Mouse (Mus musculus): Measurements from ENCODE around the gene Neto2. TPM values are rescaled to one million over a fixed set of nuclear protein-coding genes. Genes with fewer than 3 reads are reported as not detected.
"Not testable (repeated sequence)": the region's sequence is repeated elsewhere in the genome, so short reads cannot be mapped to it uniquely, and the experiment has no call there.

Gene Neto2
- polyA plus RNA-seq, 1 experiment from 2014 or later, result 41.1 TPM

DNA sequence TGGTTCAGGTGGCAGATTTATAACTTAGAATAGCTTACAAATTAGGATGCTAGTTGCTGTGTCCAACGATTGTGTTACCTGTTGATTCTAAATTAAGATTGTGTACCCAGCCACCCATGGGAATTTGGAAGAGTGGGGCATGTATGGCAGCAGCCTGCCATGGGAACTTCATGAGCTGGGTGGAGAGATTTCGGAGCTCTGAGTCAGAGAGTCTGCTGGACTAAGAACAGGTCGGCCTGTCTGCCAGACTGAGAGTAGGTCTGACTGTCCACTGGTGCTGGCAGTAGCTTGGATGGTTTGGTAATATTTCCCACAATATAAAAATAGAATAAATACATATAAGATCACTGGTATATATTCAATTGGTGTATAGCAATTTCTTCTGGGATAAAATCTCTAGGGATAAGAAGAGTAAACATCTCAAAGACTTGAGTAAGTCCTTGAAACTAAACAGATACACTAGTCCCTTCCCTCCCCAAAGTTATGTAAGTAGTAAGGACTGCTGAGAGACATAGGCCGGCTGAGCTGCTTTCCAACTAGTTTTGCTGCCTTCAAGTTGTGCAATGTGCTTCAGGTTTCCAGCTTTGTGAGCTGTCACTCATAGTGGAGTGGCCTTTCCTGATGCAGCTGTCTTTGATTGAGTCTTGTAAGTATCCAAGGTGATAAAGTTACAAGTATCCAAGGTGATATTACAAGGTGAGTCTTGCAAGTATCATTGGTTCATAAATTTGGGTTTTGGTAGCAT, 55.6 kb downstream of the Neto2 start:
- 90% methylated on average over 4 of the region's 4 CpGs for WGBS
- H3K9me3 ChIP-seq, result no peaks in the 10 kb centered on the region
- H3K27ac ChIP-seq, result no peak overlapping the region
- no peak overlapping the region for H3K4me3 ChIP-seq (replicated peaks)
- no peak overlapping the region for H3K9ac ChIP-seq
- no peaks in the 10 kb centered on the region for H3K27me3 ChIP-seq
- H3K36me3 ChIP-seq (replicated peaks), result peaks cover 42% of the 10 kb centered on the region
- no peaks in the 10 kb centered on the region for H3K4me1 ChIP-seq
- no peak overlapping the region for H3K4me2 ChIP-seq
- no peak for ATAC-seq (ENCODE audit: low FRiP score)

- H3K4me2 ChIP-seq, result no peak overlapping the region
- no peak overlapping the region for H3K9ac ChIP-seq
- no peak for ATAC-seq (ENCODE audit: low FRiP score)
- no peak overlapping the region for H3K27ac ChIP-seq
- H3K4me3 ChIP-seq (replicated peaks), result no peak overlapping the region
- H3K4me1 ChIP-seq, result no peaks in the 10 kb centered on the region
- 94% methylated on average over 6 of the region's 6 CpGs for WGBS
- H3K27me3 ChIP-seq, result no peaks in the 10 kb centered on the region
- 0 out of 2 replicates have a peak, but pooled peaks cover 2% of the 10 kb centered on the region for H3K9me3 ChIP-seq
- peaks cover 13% of the 10 kb centered on the region for H3K36me3 ChIP-seq (replicated peaks)
Measured at GRCm38 (mm10) chr8:85624450-85624849, 76.3 kb downstream of the Neto2 start.

- Histone ChIP-seq H3K9me3 (no peaks in the 10 kb centered on the region), H3K4me3 (replicated peaks) (no peak overlapping the region), H3K9ac (no peak overlapping the region), H3K27me3 (no peaks in the 10 kb centered on the region), H3K4me2 (no peak overlapping the region), H3K27ac (no peak overlapping the region), H3K4me1 (no peaks in the 10 kb centered on the region), H3K36me3 (replicated peaks) (peaks cover 4% of the 10 kb centered on the region; the same call in 1 of the 2 replicates)
- no peak for ATAC-seq (ENCODE audit: low FRiP score)
- 93% methylated on average over 5 of the region's 5 CpGs for WGBS
Measured at GRCm38 (mm10) chr8:85623246-85623645, 77.5 kb downstream of the Neto2 start.

DNA sequence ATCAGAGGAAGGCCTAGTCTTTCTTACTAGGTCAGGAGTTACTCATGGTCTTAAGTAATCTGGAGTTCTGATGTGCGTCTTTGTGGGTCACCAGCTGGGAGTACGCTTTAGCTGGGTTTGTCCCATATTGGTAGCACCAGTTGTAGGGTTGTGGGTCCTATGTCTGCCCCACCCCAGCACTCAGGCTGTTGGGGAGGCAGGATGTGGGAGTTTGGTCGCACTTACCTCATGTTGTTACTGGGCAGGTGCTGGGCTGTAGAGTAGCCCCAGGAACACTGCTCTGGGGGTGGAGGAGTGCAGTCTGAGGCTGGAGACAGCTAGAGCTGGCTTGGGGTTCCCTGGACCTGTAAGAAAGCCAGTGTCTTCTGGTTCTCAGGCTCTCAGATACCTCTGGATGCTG, 81.9 kb downstream of the Neto2 start:
- 81% methylated on average over 3 of the region's 3 CpGs for WGBS

DNA sequence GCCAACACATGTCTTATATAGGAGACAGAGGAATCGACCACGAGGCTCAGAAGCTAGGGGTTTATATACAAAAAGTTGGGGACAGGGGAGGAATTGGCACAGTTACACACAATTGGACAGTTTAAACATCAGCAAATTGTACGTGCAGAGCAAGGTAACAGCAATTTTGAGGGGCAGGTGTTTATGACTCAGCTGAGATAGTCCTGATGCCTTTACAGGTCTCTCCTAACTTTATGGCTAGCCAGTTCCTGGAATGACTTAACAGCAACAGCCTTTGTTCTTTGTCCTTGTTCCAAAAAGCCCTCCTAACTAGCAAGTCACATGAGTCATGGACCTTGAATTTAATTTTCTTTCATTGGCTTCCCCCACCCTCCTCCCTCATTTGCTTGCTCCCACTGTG, 83.6 kb downstream of the Neto2 start:
- not testable (repeated sequence) for ATAC-seq (ENCODE audit: low FRiP score); H3K4me3 ChIP-seq (replicated peaks); H3K9me3 ChIP-seq; H3K27me3 ChIP-seq; H3K4me1 ChIP-seq; H3K4me2 ChIP-seq; H3K36me3 ChIP-seq (replicated peaks); H3K9ac ChIP-seq; H3K27ac ChIP-seq
- WGBS, result 100% methylated on average over 3 of the region's 3 CpGs

More for the DNA sequence above, 81.9 kb downstream of the Neto2 start:
- Histone ChIP-seq H3K27ac (no peak overlapping the region), H3K4me2 (no peak overlapping the region), H3K4me1 (no peaks in the 10 kb centered on the region), H3K36me3 (replicated peaks) (peaks cover 4% of the 10 kb centered on the region), H3K27me3 (no peaks in the 10 kb centered on the region), H3K4me3 (replicated peaks) (no peak overlapping the region), H3K9ac (no peak overlapping the region), H3K9me3 (no peaks in the 10 kb centered on the region)
- ATAC-seq (ENCODE audit: low FRiP score), result no peak

DNA sequence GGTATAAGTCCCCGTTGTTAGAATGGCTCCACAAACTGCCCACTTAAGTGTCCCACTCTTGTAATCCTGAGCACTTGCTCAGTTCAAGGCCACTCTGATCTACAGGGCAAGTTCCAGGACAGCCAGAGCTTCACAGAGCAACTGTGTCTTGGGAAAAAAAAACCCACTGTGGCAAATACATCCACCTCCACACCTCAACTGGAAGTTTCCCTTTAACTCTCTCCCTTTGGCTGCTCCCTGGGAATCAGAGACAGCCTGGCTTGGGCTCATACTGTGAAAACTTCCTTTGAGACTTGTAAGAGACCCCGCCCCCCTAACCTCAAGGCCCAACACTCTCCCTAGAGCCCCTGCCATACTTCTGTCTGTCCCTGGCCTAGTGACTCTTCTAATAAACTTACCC, 91.9 kb downstream of the Neto2 start:
- no peak overlapping the region for H3K4me3 ChIP-seq (replicated peaks)
- WGBS, result 87% methylated on average over 2 of the region's 2 CpGs
- no peak overlapping the region for H3K27ac ChIP-seq
- no peaks in the 10 kb centered on the region for H3K36me3 ChIP-seq (replicated peaks)
- no peaks in the 10 kb centered on the region for H3K4me1 ChIP-seq
- no peaks in the 10 kb centered on the region for H3K27me3 ChIP-seq
- no peak overlapping the region for H3K9ac ChIP-seq
- ATAC-seq (ENCODE audit: low FRiP score), result no peak
- H3K9me3 ChIP-seq, result no peaks in the 10 kb centered on the region
- H3K4me2 ChIP-seq, result no peak overlapping the region

GRCm38 (mm10) chr8:85607804-85608203, 92.9 kb downstream of the Neto2 start:
- Histone ChIP-seq H3K9ac (no peak overlapping the region), H3K27me3 (no peaks in the 10 kb centered on the region), H3K27ac (no peak overlapping the region), H3K4me2 (no peak overlapping the region), H3K4me3 (replicated peaks) (no peak overlapping the region), H3K36me3 (replicated peaks) (no peaks in the 10 kb centered on the region), H3K4me1 (no peaks in the 10 kb centered on the region), H3K9me3 (no peaks in the 10 kb centered on the region)
- no peak for ATAC-seq (ENCODE audit: low FRiP score)

DNA sequence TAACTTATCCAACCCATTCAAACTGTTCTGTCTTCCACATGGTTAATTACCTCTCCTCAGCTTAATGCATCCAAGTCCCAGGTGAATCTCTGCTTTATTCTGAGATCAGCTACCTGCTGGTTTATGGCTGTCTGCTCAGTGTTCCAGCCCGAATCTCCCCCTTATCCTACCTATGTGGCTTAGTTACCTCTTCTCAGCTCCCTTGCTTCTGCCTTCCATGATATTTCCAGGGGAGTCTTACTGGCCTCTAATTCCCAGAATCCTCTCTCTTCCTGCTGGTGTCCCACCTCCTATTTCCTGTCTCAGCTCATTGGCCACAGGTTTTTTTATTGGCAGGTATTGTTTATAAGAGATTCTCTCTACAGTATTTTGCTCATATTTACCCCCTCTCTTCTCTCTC, 93.8 kb downstream of the Neto2 start:
- Histone ChIP-seq H3K4me1 (no peaks in the 10 kb centered on the region), H3K36me3 (replicated peaks) (no peaks in the 10 kb centered on the region), H3K4me2 (no peak overlapping the region), H3K27me3 (no peaks in the 10 kb centered on the region), H3K9me3 (no peaks in the 10 kb centered on the region), H3K9ac (no peak overlapping the region), H3K27ac (no peak overlapping the region), H3K4me3 (replicated peaks) (no peak overlapping the region)
- 87% methylated on average over 1 of the region's 1 CpGs for WGBS
- ATAC-seq (ENCODE audit: low FRiP score), result no peak

DNA sequence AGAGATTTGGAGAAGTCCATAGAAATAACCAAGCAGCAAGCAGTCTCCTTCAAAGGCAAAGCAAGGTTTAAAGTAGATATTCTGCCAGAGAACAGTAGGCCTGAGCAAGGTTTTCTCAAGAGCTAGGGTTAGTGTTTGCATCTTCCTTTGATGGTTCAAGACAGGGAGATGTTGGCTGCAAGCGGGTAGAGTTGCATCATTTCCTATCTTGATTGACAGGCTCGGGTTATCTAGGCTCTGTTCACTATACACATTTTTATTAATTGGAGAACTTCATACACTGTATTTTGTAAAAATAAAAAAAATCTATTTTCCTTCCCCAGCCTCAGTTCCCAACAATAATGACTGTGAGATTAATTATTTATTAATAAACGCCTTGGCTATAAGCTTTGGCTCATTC, 94.2 kb downstream of the Neto2 start:
- WGBS, result 95% methylated on average over 3 of the region's 3 CpGs
- H3K9ac ChIP-seq, result no peak overlapping the region
- no peaks in the 10 kb centered on the region for H3K9me3 ChIP-seq
- H3K36me3 ChIP-seq (replicated peaks), result no peaks in the 10 kb centered on the region
- ATAC-seq (ENCODE audit: low FRiP score), result no peak
- H3K27me3 ChIP-seq, result no peaks in the 10 kb centered on the region
- no peaks in the 10 kb centered on the region for H3K4me1 ChIP-seq
- H3K4me2 ChIP-seq, result no peak overlapping the region
- no peak overlapping the region for H3K27ac ChIP-seq
- H3K4me3 ChIP-seq (replicated peaks), result no peak overlapping the region

DNA sequence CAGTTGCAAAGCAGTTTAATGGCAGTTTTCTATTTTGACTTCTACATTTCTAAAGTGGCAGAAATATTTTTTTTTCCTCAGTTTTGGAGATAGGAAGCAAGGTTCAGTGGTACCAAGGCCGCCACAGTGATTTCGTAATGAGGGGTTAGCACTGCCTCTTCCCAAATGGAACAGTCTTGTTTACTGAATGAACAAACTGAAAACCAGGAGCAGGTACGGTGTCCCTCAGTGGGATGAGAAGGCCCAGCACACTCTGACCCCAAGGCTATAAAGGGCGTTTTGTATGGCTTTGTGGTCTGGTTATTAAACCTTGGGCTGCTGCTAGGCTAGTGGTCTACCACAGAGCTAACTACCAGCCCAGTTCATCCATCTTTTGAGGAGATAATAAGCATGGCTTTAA, 96.5 kb downstream of the Neto2 start:
- no peak overlapping the region for H3K4me3 ChIP-seq (replicated peaks)
- H3K9me3 ChIP-seq, result no peaks in the 10 kb centered on the region
- no peaks in the 10 kb centered on the region for H3K4me1 ChIP-seq
- H3K27ac ChIP-seq, result no peak overlapping the region
- no peak for ATAC-seq (ENCODE audit: low FRiP score)
- H3K27me3 ChIP-seq, result no peaks in the 10 kb centered on the region
- no peak overlapping the region for H3K9ac ChIP-seq
- 88% methylated on average over 4 of the region's 4 CpGs for WGBS
- no peak overlapping the region for H3K4me2 ChIP-seq
- H3K36me3 ChIP-seq (replicated peaks), result no peaks in the 10 kb centered on the region

- no peak overlapping the region for H3K9ac ChIP-seq
- 0 out of 2 replicates have a peak, but pooled peaks have one; percentile 51 for ATAC-seq (ENCODE audit: low FRiP score)
Measured at GRCm38 (mm10) chr8:85603203-85603895, 97.4 kb downstream of the Neto2 start.

GRCm38 (mm10) chr8:85602737-85603136, 98.0 kb downstream of the Neto2 start:
- Histone ChIP-seq H3K4me3 (replicated peaks) (no peak overlapping the region), H3K4me1 (no peaks in the 10 kb centered on the region), H3K9me3 (no peaks in the 10 kb centered on the region), H3K36me3 (replicated peaks) (no peaks in the 10 kb centered on the region), H3K27ac (no peak overlapping the region), H3K4me2 (no peak overlapping the region), H3K9ac (no peak overlapping the region), H3K27me3 (no peaks in the 10 kb centered on the region)
- no peak for ATAC-seq (ENCODE audit: low FRiP score)
- 78% methylated on average over 4 of the region's 4 CpGs for WGBS

More at GRCm38 (mm10) chr8:85603203-85603895, 97.4 kb downstream of the Neto2 start:
- Histone ChIP-seq H3K27me3 (no peaks in the 10 kb centered on the region), H3K27ac (no peak overlapping the region), H3K4me1 (no peaks in the 10 kb centered on the region), H3K9me3 (no peaks in the 10 kb centered on the region), H3K4me2 (no peak overlapping the region), H3K36me3 (replicated peaks) (no peaks in the 10 kb centered on the region), H3K4me3 (replicated peaks) (no peak overlapping the region)
- 41% methylated on average over 8 of the region's 8 CpGs for WGBS

GRCm38 (mm10) chr8:85601741-85602140, 99.0 kb downstream of the Neto2 start:
- Histone ChIP-seq H3K27ac (no peak overlapping the region), H3K36me3 (replicated peaks) (no peaks in the 10 kb centered on the region), H3K4me2 (no peak overlapping the region), H3K4me1 (no peaks in the 10 kb centered on the region), H3K27me3 (no peaks in the 10 kb centered on the region), H3K4me3 (replicated peaks) (no peak overlapping the region), H3K9ac (no peak overlapping the region), H3K9me3 (no peaks in the 10 kb centered on the region)
- WGBS, result 84% methylated on average over 8 of the region's 8 CpGs
- ATAC-seq (ENCODE audit: low FRiP score), result no peak

Measured in forebrain, embryonic 12.5 days (tissue).